ENCODE assay signal across 29 mouse cellular contexts in genomic region chr2:70808681-70809080, GRCm38 (mm10). TPM values are rescaled to one million over a fixed set of nuclear protein-coding genes. Genes with fewer than 3 reads are reported as not detected.
DNase-seq lines count a peak whose midpoint lies in the region; ATAC-seq and TF ChIP-seq lines count a peak whose summit lies in the region.
"Had no signal": no experiment of that assay in that cellular context is flagged by ENCODE, and none has a peak within 500 bp of the region (broad histone marks: within the 10 kb centered on the region; RNA-seq: fewer than 3 reads in every experiment).

No protein-coding gene starts in this region.

- H3K4me3 ChIP-seq in megakaryocyte, embryonic 14.5 days (replicated peaks): peak overlapping the region; percentile 29
- H3K4me3 ChIP-seq in thymus, adult 2 months (ENCODE audit: control insufficient read depth, insufficient read depth, low read length): no peak overlapping the region
- no peak overlapping the region for H3K4me3 ChIP-seq in kidney, embryonic 15.5 days (replicated peaks)
- H3K4me3 ChIP-seq: embryonic facial prominence, embryonic 12.5 days; erythroblast, embryonic 14.5 days; forebrain, embryonic 13.5 days; limb, embryonic 10.5 days; midbrain, embryonic 13.5 days; neural tube, embryonic 12.5 days had no signal

- peaks cover 57% of the 10 kb centered on the region for H3K4me1 ChIP-seq in megakaryocyte, embryonic 14.5 days
- peaks cover 17% of the 10 kb centered on the region for H3K4me1 ChIP-seq in thymus, adult 2 months (replicated peaks; ENCODE audit: control insufficient read depth, insufficient read depth, low read length)
- H3K4me1 ChIP-seq in kidney, embryonic 15.5 days: peaks cover 10% of the 10 kb centered on the region; the same call in 1 of the 2 replicates
- H3K4me1 ChIP-seq: embryonic facial prominence, embryonic 12.5 days; forebrain, embryonic 13.5 days; neural tube, embryonic 12.5 days had no signal

- H3K36me3 ChIP-seq in megakaryocyte, embryonic 14.5 days (replicated peaks; ENCODE audit: low read length): peaks cover 48% of the 10 kb centered on the region
- peaks cover 4% of the 10 kb centered on the region; the same call in 1 of the 2 replicates for H3K36me3 ChIP-seq in thymus, adult 2 months (ENCODE audit: control insufficient read depth, insufficient read depth, low read length)
- H3K36me3 ChIP-seq in kidney, embryonic 15.5 days: peaks cover 12% of the 10 kb centered on the region; the same call in 1 of the 2 replicates
- H3K36me3 ChIP-seq: midbrain, embryonic 13.5 days; neural tube, embryonic 12.5 days had no signal

- no peak for DNase-seq in frontal cortex, adult 2 months (ENCODE audit: extremely low spot score in 1 of 2, low spot score in 1 of 2)
- peak; percentile 48 for DNase-seq in thymus, adult 2 months
- DNase-seq in thymus, postnatal 4 days: peak; percentile 66
- no peak for DNase-seq in adrenal gland, postnatal 4 days (ENCODE audit: low spot score in 2 of 2)
- DNase-seq: adrenal gland, postnatal 25 days; cerebellum, adult 11-12 months; cerebellum, postnatal 10 days; gastrocnemius, postnatal 25 days; kidney, adult 18-20 months; liver; liver, postnatal 0 days; retina, postnatal 1 day; right cerebral cortex, postnatal 25 days; spleen, adult 18-20 months had no signal

- no peak overlapping the region for H3K4me2 ChIP-seq in kidney, embryonic 15.5 days
- H3K4me2 ChIP-seq: embryonic facial prominence, embryonic 12.5 days; forebrain, embryonic 13.5 days; hindbrain, embryonic 14.5 days; midbrain, embryonic 13.5 days; neural tube, embryonic 12.5 days had no signal

- peak; percentile 65; the same call in 1 of the 2 replicates for ATAC-seq in frontal cortex, adult (ENCODE audit: low TSS enrichment)
- no peak for ATAC-seq in megakaryocyte, adult 5-6 weeks (ENCODE audit: poor library complexity, severe bottlenecking)
- ATAC-seq in kidney, embryonic 15.5 days (replicated peaks; ENCODE audit: low FRiP score): no peak
- ATAC-seq: forebrain, embryonic 13.5 days; inflammation-experienced regulatory T-cells, adult 6 months; liver, postnatal 0 days; lung, postnatal 0 days; midbrain, embryonic 13.5 days had no signal

- peak overlapping the region; percentile 96 for H3K27ac ChIP-seq in thymus, adult 2 months (ENCODE audit: control insufficient read depth, insufficient read depth, low read length)
- no peak overlapping the region for H3K27ac ChIP-seq in kidney, embryonic 15.5 days
- H3K27ac ChIP-seq: embryonic facial prominence, embryonic 12.5 days; forebrain, embryonic 13.5 days; hindbrain, embryonic 14.5 days; kidney, postnatal 0 days; limb, embryonic 10.5 days; macrophage; midbrain, embryonic 13.5 days; neural tube, embryonic 12.5 days had no signal

- peaks cover 4% of the 10 kb centered on the region; the same call in 1 of the 2 replicates for H3K9me3 ChIP-seq in megakaryocyte, embryonic 14.5 days
- H3K9me3 ChIP-seq in kidney, embryonic 15.5 days (replicated peaks): no peaks in the 10 kb centered on the region
- H3K9me3 ChIP-seq: forebrain, embryonic 13.5 days; limb, embryonic 10.5 days; midbrain, embryonic 13.5 days; neural tube, embryonic 12.5 days had no signal

- H3K27me3 ChIP-seq in megakaryocyte, embryonic 14.5 days (replicated peaks): no peaks in the 10 kb centered on the region
- H3K27me3 ChIP-seq in thymus, adult 2 months (ENCODE audit: control insufficient read depth, insufficient read depth, low read length): no peaks in the 10 kb centered on the region
- no peaks in the 10 kb centered on the region for H3K27me3 ChIP-seq in kidney, embryonic 15.5 days
- H3K27me3 ChIP-seq: embryonic facial prominence, embryonic 12.5 days; forebrain, embryonic 13.5 days; midbrain, embryonic 13.5 days; neural tube, embryonic 12.5 days had no signal

- no peak overlapping the region for H3K9ac ChIP-seq in kidney, embryonic 15.5 days
- H3K9ac ChIP-seq: embryonic facial prominence, embryonic 12.5 days; forebrain, embryonic 13.5 days; hindbrain, embryonic 14.5 days; liver, postnatal 0 days; midbrain, embryonic 13.5 days; neural tube, embryonic 12.5 days had no signal

- no peak for TF ChIP-seq CTCF in thymus, adult 2 months (IDR thresholded peaks at IDR 0.05; ENCODE audit: borderline replicate concordance, control insufficient read depth, extremely low read depth, insufficient read depth, low read length, poor library complexity)

- TF ChIP-seq POLR2A in thymus, adult 2 months (IDR thresholded peaks at IDR 0.05; ENCODE audit: control insufficient read depth, extremely low read depth, insufficient read depth, low read length, poor library complexity): no peak

RNA-seq across cellular contexts. Expression of gene Tlk1, which starts 16.8 kb away (rescaled TPM):
- polyA plus RNA-seq in frontal cortex, adult 2 months (2012; rRNA removed): 44.9 and 47.1 TPM in 2 replicates
- 11.7 and 15.7 TPM in 2 replicates for polyA plus RNA-seq in megakaryocyte, embryonic 14.5 days (2012; ENCODE audit: insufficient read depth, low replicate concordance)
- total RNA-seq in megakaryocyte, adult 5-6 weeks (2015): 69.5 and 73.3 TPM in 2 replicates
- total RNA-seq in megakaryocyte, adult 5-6 weeks (2017): 43.1 and 61.4 TPM in 2 replicates
- 24.6 and 25.4 TPM in 2 replicates for polyA plus RNA-seq in thymus, adult 2 months (2012; rRNA removed)
- 27.0 and 29.5 TPM in 2 replicates for polyA plus RNA-seq in kidney, embryonic 15.5 days (2015; fragmentation: Nextera tagmentation; extraction: Ambion mirVana)
- total RNA-seq in adrenal gland, postnatal 4 days (2021): 10 to 100 TPM; 77.1 to 85.2 TPM

Comparison
In these comparisons a context has a peak if more than half of its experiments do, and no peak if none do; other contexts are left out.
1. DNase-seq: peak in thymus, adult 2 months (single experiment) and thymus, postnatal 4 days (single experiment); none in frontal cortex, adult 2 months (0 of 2) and adrenal gland, postnatal 4 days (0 of 2).